Mouse (Mus musculus): Measurements from ENCODE around the gene Wbp1l. TPM values are rescaled to one million over a fixed set of nuclear protein-coding genes. Genes with fewer than 3 reads are reported as not detected.

The Wbp1l gene
- total and polyA plus RNA-seq, 3 experiments: 31.9 to 52.9 (median 41.5) TPM

DNA sequence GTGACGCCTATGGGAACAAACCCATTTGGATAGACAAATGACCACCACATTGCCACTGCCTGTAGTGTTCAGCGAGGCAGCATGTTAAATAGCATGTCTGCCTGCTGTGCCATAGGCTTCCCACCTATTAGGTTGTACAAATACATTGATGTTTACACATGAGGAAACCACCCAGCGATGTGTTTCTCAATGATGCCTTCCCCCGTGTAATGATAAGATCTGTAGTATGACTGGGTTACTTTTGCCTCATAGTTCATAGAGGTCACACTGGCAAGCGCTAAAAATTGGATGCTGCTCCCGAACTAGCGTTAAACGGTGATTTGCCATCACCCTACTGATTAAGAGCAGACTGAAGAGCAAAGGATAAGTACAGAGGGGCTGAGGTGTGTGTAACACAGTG lies 63.3 kb downstream of the Wbp1l start:
- Histone ChIP-seq H3K9me3 (replicated peaks) (no peaks in the 10 kb centered on the region), H3K4me1 (ENCODE audit: insufficient read depth, low read depth, low read length) (0 out of 2 replicates have a peak, but pooled peaks cover 7% of the 10 kb centered on the region), H3K36me3 (replicated peaks) (peaks cover 1% of the 10 kb centered on the region), H3K27me3 (ENCODE audit: insufficient read depth, low read length) (peaks cover 17% of the 10 kb centered on the region), H3K4me3 (ENCODE audit: low read depth, low read length) (no peak overlapping the region)
- no peak for TF ChIP-seq TAL1 (conservative IDR thresholded peaks at IDR 0.05; ENCODE audit: low read depth, low read length)
- no peak for TF ChIP-seq GATA1 (IDR thresholded peaks at IDR 0.05; ENCODE audit: borderline replicate concordance, low read length)
- no peak for TF ChIP-seq CTCF (IDR thresholded peaks at IDR 0.05; ENCODE audit: low read depth, low read length)
- TF ChIP-seq GATA2 (IDR thresholded peaks at IDR 0.05; ENCODE audit: borderline replicate concordance, low read depth, low read length): no peak
- no peak for TF ChIP-seq POLR2AphosphoS5 (IDR thresholded peaks at IDR 0.05; ENCODE audit: insufficient replicate concordance, low read depth, low read length)
- DNase-seq (ENCODE audit: low spot score) (no peak), ATAC-seq (ENCODE audit: extremely low read depth, insufficient number of reproducible peaks, low FRiP score, poor library complexity, severe bottlenecking) (no peak)

DNA sequence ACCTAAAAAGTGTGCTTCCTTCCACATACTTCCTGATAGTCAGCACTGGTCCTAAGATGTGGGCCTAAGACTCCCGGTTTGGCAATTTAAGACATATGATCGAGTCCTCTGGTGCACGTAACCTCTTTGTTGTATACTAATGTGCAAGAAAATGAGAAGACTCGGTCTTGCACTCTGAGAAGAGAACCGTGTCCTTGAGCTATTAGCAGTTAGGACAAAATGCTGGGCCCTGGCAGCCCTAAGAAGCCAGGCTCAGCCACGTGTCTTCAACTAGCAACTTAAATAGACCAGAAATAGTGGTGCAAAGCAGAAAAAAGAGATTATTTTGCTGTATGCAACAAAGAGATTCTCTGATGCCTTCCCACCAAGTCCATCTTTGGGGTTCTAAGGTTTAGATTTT lies 63.9 kb downstream of the Wbp1l start:
- no peak for TF ChIP-seq GATA1 (IDR thresholded peaks at IDR 0.05; ENCODE audit: borderline replicate concordance, low read length)
- TF ChIP-seq CTCF (IDR thresholded peaks at IDR 0.05; ENCODE audit: low read depth, low read length): no peak
- no peaks in the 10 kb centered on the region for H3K9me3 ChIP-seq (replicated peaks)
- 0 out of 2 replicates have a peak, but pooled peaks cover 7% of the 10 kb centered on the region for H3K4me1 ChIP-seq (ENCODE audit: insufficient read depth, low read depth, low read length)
- ATAC-seq (ENCODE audit: extremely low read depth, insufficient number of reproducible peaks, low FRiP score, poor library complexity, severe bottlenecking): no peak
- DNase-seq (ENCODE audit: low spot score): no peak
- peaks cover 21% of the 10 kb centered on the region for H3K27me3 ChIP-seq (ENCODE audit: insufficient read depth, low read length)
- H3K36me3 ChIP-seq (replicated peaks): no peaks in the 10 kb centered on the region
- no peak overlapping the region for H3K4me3 ChIP-seq (ENCODE audit: low read depth, low read length)

DNA sequence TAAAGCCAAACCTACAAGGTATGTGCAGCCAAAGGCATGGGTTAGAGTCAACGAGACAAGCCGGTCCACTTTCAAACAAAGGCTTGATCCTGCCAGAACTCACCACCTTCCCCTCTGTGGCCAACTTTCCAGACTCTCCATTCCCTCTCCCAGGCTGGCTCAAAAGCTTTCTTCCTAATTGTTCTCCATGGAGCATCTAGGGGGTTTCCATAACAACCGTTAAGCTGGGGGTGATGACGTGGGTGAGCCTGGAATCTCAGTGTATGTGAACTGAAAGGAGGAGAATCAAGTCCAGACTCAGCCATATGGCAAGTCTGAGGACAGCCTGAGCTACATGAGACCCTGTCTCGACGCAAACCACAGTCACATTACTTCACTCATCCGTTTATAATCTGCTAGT lies 66.6 kb downstream of the Wbp1l start:
- DNase-seq (ENCODE audit: low spot score) (no peak), ATAC-seq (ENCODE audit: extremely low read depth, insufficient number of reproducible peaks, low FRiP score, poor library complexity, severe bottlenecking) (no peak)
- H3K27me3 ChIP-seq (ENCODE audit: insufficient read depth, low read length): peaks cover 44% of the 10 kb centered on the region
- no peaks in the 10 kb centered on the region for H3K36me3 ChIP-seq (replicated peaks)
- no peak overlapping the region for H3K4me3 ChIP-seq (ENCODE audit: low read depth, low read length)
- H3K4me1 ChIP-seq (ENCODE audit: insufficient read depth, low read depth, low read length): peaks cover 14% of the 10 kb centered on the region; the same call in 1 of the 2 replicates
- TF ChIP-seq POLR2AphosphoS5 (IDR thresholded peaks at IDR 0.05; ENCODE audit: insufficient replicate concordance, low read depth, low read length): no peak
- no peak for TF ChIP-seq GATA2 (IDR thresholded peaks at IDR 0.05; ENCODE audit: borderline replicate concordance, low read depth, low read length)
- TF ChIP-seq CTCF (IDR thresholded peaks at IDR 0.05; ENCODE audit: low read depth, low read length): no peak
- no peak for TF ChIP-seq GATA1 (IDR thresholded peaks at IDR 0.05; ENCODE audit: borderline replicate concordance, low read length)
- no peak for TF ChIP-seq TAL1 (conservative IDR thresholded peaks at IDR 0.05; ENCODE audit: low read depth, low read length)
- H3K9me3 ChIP-seq (replicated peaks): no peaks in the 10 kb centered on the region

GRCm38 (mm10) chr19:46667300-46667699 lies 68.4 kb downstream of the Wbp1l start:
- peaks cover 58% of the 10 kb centered on the region for H3K27me3 ChIP-seq (ENCODE audit: insufficient read depth, low read length)
- ATAC-seq (ENCODE audit: extremely low read depth, insufficient number of reproducible peaks, low FRiP score, poor library complexity, severe bottlenecking) (no peak), DNase-seq (ENCODE audit: low spot score) (no peak)
- peaks cover 9% of the 10 kb centered on the region; the same call in 1 of the 2 replicates for H3K4me1 ChIP-seq (ENCODE audit: insufficient read depth, low read depth, low read length)
- no peak overlapping the region for H3K4me3 ChIP-seq (ENCODE audit: low read depth, low read length)
- TF ChIP-seq TAL1 (conservative IDR thresholded peaks at IDR 0.05; ENCODE audit: low read depth, low read length): no peak
- no peak for TF ChIP-seq POLR2AphosphoS5 (IDR thresholded peaks at IDR 0.05; ENCODE audit: insufficient replicate concordance, low read depth, low read length)
- H3K36me3 ChIP-seq (replicated peaks): no peaks in the 10 kb centered on the region
- no peaks in the 10 kb centered on the region for H3K9me3 ChIP-seq (replicated peaks)

DNA sequence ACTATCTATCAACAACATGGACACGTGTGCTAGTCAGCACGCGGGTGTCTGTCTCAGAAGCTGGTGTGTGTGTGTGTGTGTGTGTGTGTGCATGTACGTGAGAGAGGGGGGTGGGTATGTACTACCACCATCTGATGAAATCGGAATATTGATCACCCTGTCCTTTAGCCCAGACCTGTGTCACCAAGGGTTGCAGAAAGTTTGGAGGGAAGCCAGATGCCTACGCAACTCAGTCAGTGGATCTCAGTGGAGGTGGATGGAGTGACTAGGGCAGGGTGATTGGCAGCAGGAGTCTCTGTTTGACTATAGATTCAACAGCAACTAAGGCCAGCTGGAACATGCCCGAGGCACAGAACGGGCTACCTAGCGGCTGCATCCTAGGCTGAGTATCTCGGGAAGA lies 69.4 kb downstream of the Wbp1l start:
- Histone ChIP-seq H3K9me3 (replicated peaks) (no peaks in the 10 kb centered on the region), H3K4me1 (ENCODE audit: insufficient read depth, low read depth, low read length) (peaks cover 16% of the 10 kb centered on the region; the same call in 1 of the 2 replicates), H3K36me3 (replicated peaks) (no peaks in the 10 kb centered on the region), H3K27me3 (ENCODE audit: insufficient read depth, low read length) (peaks cover 66% of the 10 kb centered on the region), H3K4me3 (ENCODE audit: low read depth, low read length) (no peak overlapping the region)
- DNase-seq (ENCODE audit: low spot score): no peak
- no peak for TF ChIP-seq GATA2 (IDR thresholded peaks at IDR 0.05; ENCODE audit: borderline replicate concordance, low read depth, low read length)
- no peak for TF ChIP-seq TAL1 (conservative IDR thresholded peaks at IDR 0.05; ENCODE audit: low read depth, low read length)
- TF ChIP-seq CTCF (IDR thresholded peaks at IDR 0.05; ENCODE audit: low read depth, low read length): no peak
- TF ChIP-seq POLR2AphosphoS5 (IDR thresholded peaks at IDR 0.05; ENCODE audit: insufficient replicate concordance, low read depth, low read length): no peak
- no peak for TF ChIP-seq GATA1 (IDR thresholded peaks at IDR 0.05; ENCODE audit: borderline replicate concordance, low read length)
- ATAC-seq (ENCODE audit: extremely low read depth, insufficient number of reproducible peaks, low FRiP score, poor library complexity, severe bottlenecking): no peak

DNA sequence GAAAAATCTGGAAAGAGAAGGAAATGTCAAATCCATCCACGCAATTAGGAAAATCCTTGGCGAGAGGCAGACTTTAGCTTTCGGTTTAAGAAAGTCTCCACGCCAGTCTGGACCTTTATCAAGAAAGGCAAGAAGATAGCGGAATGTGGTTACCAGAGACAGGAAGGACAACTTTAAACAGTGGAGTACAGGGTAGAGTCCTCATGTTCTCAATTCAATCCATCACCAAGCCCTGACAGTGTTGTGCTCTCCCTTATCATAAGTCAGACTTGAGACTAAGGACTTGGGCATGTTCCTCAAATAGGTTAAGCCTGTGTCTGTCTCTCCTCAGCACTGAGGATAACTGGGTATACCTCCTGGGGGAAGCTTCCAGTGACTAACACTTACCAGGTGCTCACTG lies 70.9 kb downstream of the Wbp1l start:
- H3K36me3 ChIP-seq (replicated peaks): no peaks in the 10 kb centered on the region
- no peak for ATAC-seq (ENCODE audit: extremely low read depth, insufficient number of reproducible peaks, low FRiP score, poor library complexity, severe bottlenecking)
- no peaks in the 10 kb centered on the region for H3K9me3 ChIP-seq (replicated peaks)
- DNase-seq (ENCODE audit: low spot score): no peak
- H3K27me3 ChIP-seq (ENCODE audit: insufficient read depth, low read length): peaks cover 70% of the 10 kb centered on the region
- H3K4me3 ChIP-seq (ENCODE audit: low read depth, low read length): no peak overlapping the region
- H3K4me1 ChIP-seq (ENCODE audit: insufficient read depth, low read depth, low read length): peaks cover 16% of the 10 kb centered on the region; the same call in 1 of the 2 replicates
- no peak for TF ChIP-seq GATA1 (IDR thresholded peaks at IDR 0.05; ENCODE audit: borderline replicate concordance, low read length)
- TF ChIP-seq TAL1 (conservative IDR thresholded peaks at IDR 0.05; ENCODE audit: low read depth, low read length): no peak
- TF ChIP-seq GATA2 (IDR thresholded peaks at IDR 0.05; ENCODE audit: borderline replicate concordance, low read depth, low read length): no peak
- TF ChIP-seq CTCF (IDR thresholded peaks at IDR 0.05; ENCODE audit: low read depth, low read length): no peak
- no peak for TF ChIP-seq POLR2AphosphoS5 (IDR thresholded peaks at IDR 0.05; ENCODE audit: insufficient replicate concordance, low read depth, low read length)

DNA sequence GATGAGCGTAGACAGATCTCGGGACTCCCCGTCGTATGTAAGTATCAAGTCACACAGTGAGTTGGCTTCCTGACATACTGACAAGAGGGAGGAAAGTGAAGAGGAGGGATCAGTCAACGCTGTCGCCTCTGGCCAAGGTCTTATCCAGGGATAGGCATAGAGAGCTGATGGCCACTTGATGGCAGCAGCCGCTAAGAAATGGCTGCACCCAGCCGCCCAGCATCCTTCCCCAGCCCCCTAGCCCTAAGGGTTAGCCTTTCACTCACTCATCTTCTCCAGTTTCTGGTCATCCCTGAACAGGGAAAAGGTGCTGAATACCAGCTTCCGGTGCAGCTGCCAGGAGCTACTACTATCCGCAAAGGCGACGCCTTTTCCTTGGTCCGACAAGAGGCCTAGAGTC lies 71.8 kb downstream of the Wbp1l start:
- H3K4me1 ChIP-seq (ENCODE audit: insufficient read depth, low read depth, low read length): peaks cover 16% of the 10 kb centered on the region; the same call in 1 of the 2 replicates
- H3K36me3 ChIP-seq (replicated peaks): no peaks in the 10 kb centered on the region
- no peak for ATAC-seq (ENCODE audit: extremely low read depth, insufficient number of reproducible peaks, low FRiP score, poor library complexity, severe bottlenecking)
- H3K27me3 ChIP-seq (ENCODE audit: insufficient read depth, low read length): peaks cover 72% of the 10 kb centered on the region
- no peaks in the 10 kb centered on the region for H3K9me3 ChIP-seq (replicated peaks)
- no peak overlapping the region for H3K4me3 ChIP-seq (ENCODE audit: low read depth, low read length)
- DNase-seq (ENCODE audit: low spot score): peak; percentile 53
- no peak for TF ChIP-seq GATA1 (IDR thresholded peaks at IDR 0.05; ENCODE audit: borderline replicate concordance, low read length)
- peak; percentile 24; the same call in 1 of the 2 replicates for TF ChIP-seq CTCF (IDR thresholded peaks at IDR 0.05; ENCODE audit: low read depth, low read length)

Measured in G1E (cell line).